Mouse (Mus musculus) CH12.LX (cell line): ENCODE data around the gene Irx3.

Experiments
- BHLHE40 ChIP-seq: IDR thresholded peaks from 2 replicates; pipeline ENCODE4 v1.6.1; 2011; ENCODE audit warnings: mild to moderate bottlenecking, low read depth, low read length, improper control_type of control experiment
- CHD2 ChIP-seq: IDR thresholded peaks from 2 replicates; pipeline ENCODE4 v1.6.1; 2011; ENCODE audit warnings: low read length, improper control_type of control experiment
- CTCF ChIP-seq, 2 experiments: IDR thresholded peaks in 1 of 2; conservative IDR thresholded peaks in 1 of 2; 2 replicates each; pipeline ENCODE4 v1.5.1; 2011 to 2012; ENCODE audit warnings: low read depth in 2 of 2, low read length in 2 of 2, improper control_type of control experiment in 1 of 2, inconsistent platforms in 1 of 2, mild to moderate bottlenecking in 1 of 2, moderate library complexity in 1 of 2
- EP300 ChIP-seq: IDR thresholded peaks from 2 replicates; pipeline ENCODE4 v1.6.1; 2011; ENCODE audit warnings: low read length, improper control_type of control experiment
- HCFC1 ChIP-seq: IDR thresholded peaks from 2 replicates; pipeline ENCODE4 v1.6.1; 2012; ENCODE audit warnings: low read depth, mild to moderate bottlenecking, inconsistent platforms, low read length, improper control_type of control experiment
- JUN ChIP-seq: IDR thresholded peaks from 2 replicates; pipeline ENCODE4 v1.6.1; 2011; ENCODE audit warnings: low read depth, mild to moderate bottlenecking, low read length, improper control_type of control experiment, moderate library complexity; ENCODE audit not compliant: insufficient read depth
- KAT2A ChIP-seq: IDR thresholded peaks from 2 replicates; pipeline ENCODE4 v1.6.1; 2012; ENCODE audit warnings: low read length, improper control_type of control experiment, inconsistent platforms; ENCODE audit not compliant: insufficient replicate concordance
- MAX ChIP-seq: IDR thresholded peaks from 2 replicates; pipeline ENCODE4 v1.6.1; 2011; ENCODE audit warnings: low read length, improper control_type of control experiment
- MYC ChIP-seq: IDR thresholded peaks from 2 replicates; pipeline ENCODE4 v1.6.1; 2011; ENCODE audit warnings: low read depth, mild to moderate bottlenecking, improper control_type of control experiment, low read length
- POLR2A ChIP-seq: IDR thresholded peaks from 2 replicates; pipeline ENCODE4 v1.6.1; 2011; ENCODE audit warnings: low read depth, mild to moderate bottlenecking, improper control_type of control experiment, low read length
- RAD21 ChIP-seq: IDR thresholded peaks from 2 replicates; pipeline ENCODE4 v1.6.1; 2011; ENCODE audit warnings: low read depth, mild to moderate bottlenecking, low read length, improper control_type of control experiment, moderate library complexity
- ZC3H11A ChIP-seq: IDR thresholded peaks from 2 replicates; pipeline ENCODE4 v1.6.1; 2012; ENCODE audit warnings: low read depth, mild to moderate bottlenecking, inconsistent platforms, low read length, improper control_type of control experiment

GRCm38 (mm10) chr8:91818784-91819183, 16.9 kb upstream of the Irx3 start:
- TF ChIP-seq RAD21: no peak
- no peak for TF ChIP-seq POLR2A
- TF ChIP-seq KAT2A: no peak
- TF ChIP-seq CTCF (conservative IDR thresholded peaks at IDR 0.05 in 1 of 2, IDR thresholded peaks at IDR 0.05 in 1 of 2; ENCODE audit: low read depth in 2 of 2, low read length in 2 of 2): no peak
- TF ChIP-seq MYC: no peak
- no peak for TF ChIP-seq BHLHE40
- TF ChIP-seq MAX: no peak
- no peak for TF ChIP-seq ZC3H11A
- no peak for TF ChIP-seq HCFC1
- TF ChIP-seq CHD2: no peak
- no peak for TF ChIP-seq JUN
- no peak for TF ChIP-seq EP300
